Mouse (Mus musculus) cerebellum, adult 11-12 months (tissue): ENCODE data around the gene Efcab2.

Source experiments
- DNase-seq: peaks from one replicate; pipeline ENCODE4 v3.0.0; 2022

The Efcab2 gene

GRCm38 (mm10) chr1:178485868-178486220, 80.0 kb downstream of the Efcab2 start:
- DNase-seq, result no peak

GRCm38 (mm10) chr1:178486828-178487227, 80.9 kb downstream of the Efcab2 start:
- DNase-seq, result no peak

- no peak for DNase-seq
Observed at GRCm38 (mm10) chr1:178489127-178489526, 83.2 kb downstream of the Efcab2 start.

- DNase-seq, result no peak
Observed at GRCm38 (mm10) chr1:178491733-178492132, 85.8 kb downstream of the Efcab2 start.

GRCm38 (mm10) chr1:178492493-178492892, 86.6 kb downstream of the Efcab2 start:
- no peak for DNase-seq

DNA sequence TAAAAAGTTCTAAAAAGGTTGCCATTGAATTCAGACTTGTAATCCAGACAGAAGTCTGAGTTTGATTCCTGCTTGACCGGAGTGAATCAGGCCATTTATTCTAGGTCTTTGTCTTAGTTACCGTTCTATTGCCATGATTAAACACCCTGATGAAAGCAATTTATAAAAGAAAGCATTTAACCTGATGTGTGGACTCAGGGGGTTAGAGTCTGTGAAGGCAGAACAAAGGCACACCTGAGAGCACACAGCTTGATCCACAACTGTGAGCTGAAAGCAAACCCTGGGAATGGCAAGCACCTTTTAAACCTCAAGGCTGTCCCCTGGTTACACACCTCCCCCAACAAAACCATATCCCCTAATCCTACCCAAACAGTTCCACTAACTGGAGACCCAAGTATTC, 90.3 kb downstream of the Efcab2 start:
- no peak for DNase-seq

DNA sequence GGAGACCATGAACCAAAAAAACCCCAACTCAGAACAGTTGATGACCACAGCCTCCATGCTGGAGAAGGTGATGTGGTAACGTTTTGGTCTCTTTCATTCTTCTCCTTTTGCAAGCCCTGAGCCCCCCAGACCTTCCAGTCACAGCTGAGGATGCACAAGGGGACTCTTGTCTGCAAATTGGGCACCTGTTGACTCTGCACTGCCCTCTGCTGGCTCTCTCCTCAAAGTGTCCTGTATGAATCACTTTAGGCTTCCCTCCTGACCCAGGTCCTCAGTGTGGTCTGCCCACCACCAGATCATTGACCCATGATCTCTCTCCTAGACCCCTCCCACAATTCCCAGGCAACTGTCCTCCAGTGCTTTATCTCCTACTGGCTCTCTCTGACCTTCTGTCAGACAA, 91.0 kb downstream of the Efcab2 start:
- no peak for DNase-seq

GRCm38 (mm10) chr1:178506938-178507337, 101.1 kb downstream of the Efcab2 start:
- DNase-seq, result no peak

- no peak for DNase-seq
Observed at GRCm38 (mm10) chr1:178512323-178513031, 106.6 kb downstream of the Efcab2 start.

GRCm38 (mm10) chr1:178513954-178514353, 108.1 kb downstream of the Efcab2 start:
- DNase-seq, result no peak

DNA sequence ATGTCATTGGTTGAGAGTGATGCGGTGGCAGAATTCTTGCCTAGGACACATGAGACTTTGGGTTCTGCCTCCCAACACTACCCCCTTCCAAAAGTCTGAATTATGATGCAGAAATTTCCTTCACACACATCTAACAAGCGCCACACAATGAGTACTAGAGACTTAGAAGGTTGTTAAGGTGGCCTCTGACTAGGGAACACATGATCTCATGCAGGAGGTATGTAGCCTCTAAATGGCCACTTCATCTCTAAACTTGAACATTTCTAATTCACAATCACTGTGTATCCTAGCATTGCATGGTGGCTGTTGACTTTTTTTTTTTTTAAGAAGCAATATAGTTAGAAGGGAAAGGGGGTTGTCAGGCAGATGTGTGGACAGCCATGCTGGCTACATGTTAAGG, 110.0 kb downstream of the Efcab2 start:
- DNase-seq, result no peak

DNA sequence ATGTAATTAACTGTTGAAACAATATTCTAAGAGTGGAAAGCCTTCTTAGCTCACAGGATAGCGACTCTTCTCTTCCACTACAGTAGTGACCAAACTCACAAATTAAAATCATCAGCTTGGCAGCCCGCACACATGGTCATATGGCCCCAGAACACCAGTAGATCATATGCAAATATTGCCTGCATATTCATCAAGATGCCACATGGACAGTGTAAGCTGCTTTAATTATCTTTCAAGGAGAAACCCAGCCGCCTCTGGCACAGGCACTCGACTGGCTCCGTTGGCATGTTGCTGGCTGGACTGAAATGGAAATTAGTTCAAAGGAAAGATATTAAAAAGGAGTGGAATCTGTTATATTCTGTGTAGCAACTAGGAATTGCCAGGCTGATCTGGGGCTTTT, 116.5 kb downstream of the Efcab2 start:
- DNase-seq, result no peak

DNA sequence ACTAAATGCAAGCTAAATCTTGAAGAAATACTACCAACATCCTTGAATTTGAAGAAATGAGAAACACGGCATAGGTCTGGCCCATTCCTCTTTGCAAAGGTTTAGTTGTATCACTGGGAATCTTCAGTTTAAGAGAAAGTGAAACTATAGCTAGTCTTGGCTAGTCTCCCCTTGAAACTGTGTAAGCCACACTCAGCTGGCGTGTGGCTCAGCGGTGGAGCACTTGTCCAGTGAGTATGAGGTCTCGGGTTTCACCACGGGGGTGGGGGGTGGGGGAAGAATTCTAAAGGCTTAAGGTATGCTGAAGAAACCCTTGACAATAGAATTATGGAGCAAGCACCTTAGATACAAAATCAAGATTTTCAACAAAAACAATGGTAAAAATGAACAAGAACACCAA, 117.3 kb downstream of the Efcab2 start:
- DNase-seq, result no peak

DNA sequence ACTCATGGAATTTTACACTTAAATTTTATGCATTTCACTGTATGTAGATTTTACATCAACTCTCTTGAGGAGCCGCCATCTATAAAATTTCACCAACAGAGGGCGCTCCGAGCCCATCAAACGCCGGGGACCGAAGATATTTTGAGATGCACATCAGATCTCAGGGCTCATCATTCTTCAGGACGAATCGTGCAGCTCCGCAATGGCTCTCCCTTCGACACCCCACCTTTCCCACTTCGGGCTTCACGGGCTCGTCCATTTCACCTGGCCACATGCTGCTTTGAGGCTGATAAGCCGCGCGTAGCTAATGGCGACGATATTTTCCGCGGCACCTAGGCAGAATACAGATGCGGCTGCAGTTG, 121.3 kb downstream of the Efcab2 start:
- DNase-seq, result peak; percentile 75

- DNase-seq, result peak; percentile 57
Observed at GRCm38 (mm10) chr1:178527547-178528361, 121.9 kb downstream of the Efcab2 start.

DNA sequence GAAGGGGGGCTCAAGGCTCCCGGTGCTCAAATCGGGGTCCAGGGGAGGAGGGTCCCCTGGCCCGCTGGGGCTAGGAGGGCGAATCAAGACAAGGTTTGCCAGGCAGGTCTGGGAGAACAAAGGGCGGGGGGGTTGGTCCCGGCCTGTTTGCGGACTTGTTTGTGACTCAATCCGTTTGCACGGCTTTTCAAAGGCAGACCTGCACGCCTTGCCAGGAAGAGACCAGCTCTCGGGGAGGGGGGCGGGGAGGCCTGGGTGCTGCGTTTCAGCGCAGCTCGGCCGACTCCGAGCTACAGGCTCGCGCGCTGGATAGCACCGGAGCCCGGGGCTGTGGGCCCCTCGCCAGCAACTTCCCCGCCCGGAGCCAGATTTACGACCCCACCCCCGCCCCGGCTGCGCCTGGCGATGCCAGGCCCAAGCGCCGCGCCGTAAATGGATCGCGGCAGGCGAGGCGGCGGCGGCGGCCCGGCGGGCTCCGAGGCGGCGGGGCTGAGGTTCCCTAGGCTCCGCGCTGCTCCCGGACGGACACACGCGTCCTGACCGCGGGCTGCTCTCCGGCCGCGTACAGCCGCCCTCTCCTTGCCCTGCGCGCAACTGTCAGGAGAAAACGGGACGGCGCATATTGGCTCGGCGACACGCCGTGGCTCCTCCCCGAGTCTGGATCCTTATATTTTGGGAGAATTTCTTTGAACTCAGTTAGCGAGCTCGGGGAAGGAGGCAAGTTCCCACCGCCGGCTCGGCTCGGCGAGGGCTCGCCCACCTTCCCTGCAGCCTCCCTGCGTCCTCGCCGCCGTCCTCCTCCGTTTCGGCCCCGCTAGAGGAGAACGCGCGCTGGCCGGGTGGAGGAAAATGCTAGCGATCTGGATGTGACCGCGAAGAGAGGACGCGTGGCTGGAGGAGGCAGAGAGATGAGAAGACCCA, 122.8 kb downstream of the Efcab2 start, which contains the start of gene Kif26b:
TSS of gene Kif26b (plus strand) at position 695 of the 921 bp plus-strand sequence.
- peak; percentile 65 for DNase-seq

GRCm38 (mm10) chr1:178529512-178530300, 123.8 kb downstream of the Efcab2 start:
- DNase-seq, result peak; percentile 49

- DNase-seq, result peak; percentile 91
Observed at GRCm38 (mm10) chr1:178530301-178531078, 124.6 kb downstream of the Efcab2 start.
